Mouse (Mus musculus) cerebellum, adult 2 months (tissue): ENCODE measurements at regions not wholly inside any gene's neighbourhood (a gene's known extent, or its start where the extent isn't known, plus 50 kb on each side); places are given as distances from the start of the nearest gene placed in this dataset.

Experiments used
- CTCF ChIP-seq: fragments of 200-500 bp; IDR thresholded peaks from 2 replicates; pipeline ENCODE4 v1.5.1; 2011; ENCODE audit warnings: low read depth, mild to moderate bottlenecking, control low read depth, low read length, moderate library complexity, borderline replicate concordance; ENCODE audit not compliant: insufficient read depth
- POLR2A ChIP-seq: fragments of 200-500 bp; IDR thresholded peaks from 2 replicates; pipeline ENCODE4 v1.6.1; 2011; ENCODE audit warnings: low read length, control low read depth, borderline replicate concordance; ENCODE audit not compliant: insufficient read depth

DNA sequence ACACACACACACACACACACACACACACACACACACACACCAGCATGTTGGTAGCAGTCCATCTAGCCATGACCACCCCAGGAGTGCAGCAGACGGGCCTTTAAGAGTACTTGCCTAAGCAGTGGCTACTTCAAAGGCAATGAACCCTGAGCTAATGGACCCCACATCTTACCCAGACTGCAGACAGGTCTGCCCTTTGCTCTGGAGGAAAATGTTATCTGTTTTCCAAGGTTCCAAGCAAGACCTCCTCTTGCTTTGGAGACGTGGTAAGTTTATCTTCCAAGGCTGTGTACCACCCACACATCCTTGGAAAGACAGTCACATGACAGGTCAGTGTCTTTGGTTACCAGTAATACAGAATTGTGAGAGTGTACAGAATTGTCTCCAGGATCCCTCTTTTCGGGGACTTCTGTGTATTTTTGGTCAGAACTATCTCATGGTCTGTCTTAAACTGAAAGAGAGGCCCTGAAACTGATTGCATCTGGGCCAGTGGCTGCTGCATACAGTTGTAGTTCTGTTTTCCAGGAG lies 88.4 kb upstream of the Gm9887 start:
- no peak for TF ChIP-seq POLR2A
- TF ChIP-seq CTCF = no peak
